Mouse (Mus musculus): ENCODE measurements around the gene Nek7. TPM values are rescaled to one million over a fixed set of nuclear protein-coding genes. Genes with fewer than 3 reads are reported as not detected.

Gene Nek7
- total and polyA plus RNA-seq, 3 experiments: 4.7 to 9.1 TPM; not detected in 1

GRCm38 (mm10) chr1:138510566-138510965, 109.4 kb downstream of the Nek7 start:
- no peak overlapping the region for H3K27ac ChIP-seq (ENCODE audit: control insufficient read depth, low read depth, low read length)
- H3K36me3 ChIP-seq (ENCODE audit: control insufficient read depth in 1 of 2, insufficient read depth in 2 of 2, low read length in 2 of 2): no peaks in the 10 kb centered on the region
- H3K79me2 ChIP-seq (ENCODE audit: control insufficient read depth, insufficient read depth, low read length, poor library complexity): no peaks in the 10 kb centered on the region
- TF ChIP-seq NRF1 (IDR thresholded peaks at IDR 0.05; ENCODE audit: insufficient read depth, low read depth, low read length, poor library complexity, severe bottlenecking): no peak
- TF ChIP-seq RCOR1 (IDR thresholded peaks at IDR 0.05; ENCODE audit: low read depth, low read length): no peak
- TF ChIP-seq MYC (IDR thresholded peaks at IDR 0.05; ENCODE audit: low read depth, low read length): no peak
- no peak for TF ChIP-seq CHD1 (IDR thresholded peaks at IDR 0.05; ENCODE audit: low read depth, low read length)
- TF ChIP-seq TBP (IDR thresholded peaks at IDR 0.05; ENCODE audit: low read depth, low read length): no peak
- TF ChIP-seq BHLHE40 (IDR thresholded peaks at IDR 0.05; ENCODE audit: borderline replicate concordance, low read depth, low read length): no peak
- TF ChIP-seq CHD2 (IDR thresholded peaks at IDR 0.05; ENCODE audit: low read length): no peak
- H3K27me3 ChIP-seq (ENCODE audit: control insufficient read depth in 1 of 2, insufficient read depth in 2 of 2, low read length in 2 of 2): no peaks in the 10 kb centered on the region
- DNase-seq (ENCODE audit: low read depth, low spot score): no peak
- H3K4me1 ChIP-seq (ENCODE audit: control insufficient read depth in 1 of 2, insufficient read depth in 2 of 2, low read length in 2 of 2): no peaks in the 10 kb centered on the region
- no peaks in the 10 kb centered on the region for H3K9me3 ChIP-seq (replicated peaks; ENCODE audit: insufficient read depth, low read length)
- H3K9ac ChIP-seq (ENCODE audit: control insufficient read depth, low read depth, low read length, poor library complexity, severe bottlenecking): no peak overlapping the region
- no peak overlapping the region for H3K4me3 ChIP-seq (ENCODE audit: control insufficient read depth in 1 of 2, insufficient read depth in 1 of 2, low read depth in 2 of 2, low read length in 2 of 2)

DNA sequence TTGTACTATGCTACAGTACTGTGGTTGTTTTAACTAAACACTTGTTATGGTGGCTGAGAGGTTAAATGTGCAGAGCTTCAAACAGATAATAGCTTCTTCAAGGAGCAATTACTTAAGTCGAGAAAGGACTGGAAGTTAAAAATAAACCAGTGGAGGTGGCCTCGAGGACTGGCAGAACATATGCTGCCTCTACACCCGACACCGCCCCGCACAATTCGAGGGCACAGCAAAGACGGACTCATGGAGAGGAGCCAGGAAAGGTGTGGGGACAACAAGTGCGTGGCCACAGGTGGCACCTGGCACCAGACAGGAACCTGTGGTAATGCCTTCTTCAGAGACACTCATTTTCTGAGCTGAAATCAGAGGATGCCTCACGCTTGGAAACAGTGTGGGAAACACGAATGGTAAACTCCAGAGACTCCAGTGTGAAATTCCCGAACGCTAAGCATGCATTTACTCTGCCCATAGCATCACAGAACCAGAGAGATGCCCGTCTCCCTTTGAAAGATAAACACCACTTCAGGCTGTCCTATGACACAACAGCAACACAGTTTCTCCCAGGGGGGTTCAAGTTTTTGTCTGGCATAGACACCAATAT, 112.4 kb downstream of the Nek7 start:
- H3K9ac ChIP-seq (ENCODE audit: control insufficient read depth, low read depth, low read length, poor library complexity, severe bottlenecking): no peak overlapping the region
- no peak for DNase-seq (ENCODE audit: low read depth, low spot score)
- H3K4me1 ChIP-seq (ENCODE audit: control insufficient read depth in 1 of 2, insufficient read depth in 2 of 2, low read length in 2 of 2): no peaks in the 10 kb centered on the region
- no peak for TF ChIP-seq CHD2 (IDR thresholded peaks at IDR 0.05; ENCODE audit: low read length)
- TF ChIP-seq RAD21 (IDR thresholded peaks at IDR 0.05; ENCODE audit: low read depth, low read length): no peak
- no peak for TF ChIP-seq ETS1 (IDR thresholded peaks at IDR 0.05; ENCODE audit: low read depth, low read length)
- no peak for TF ChIP-seq POLR2AphosphoS2 (IDR thresholded peaks at IDR 0.05; ENCODE audit: low read length)
- TF ChIP-seq TCF12 (IDR thresholded peaks at IDR 0.05; ENCODE audit: low read depth, low read length): no peak
- no peak for TF ChIP-seq SIN3A (IDR thresholded peaks at IDR 0.05; ENCODE audit: low read length)
- TF ChIP-seq ZC3H11A (IDR thresholded peaks at IDR 0.05; ENCODE audit: low read depth, low read length): no peak
- no peak for TF ChIP-seq KAT2A (conservative IDR thresholded peaks at IDR 0.05; ENCODE audit: low read depth, low read length)
- TF ChIP-seq MAFK (IDR thresholded peaks at IDR 0.05; ENCODE audit: borderline replicate concordance, low read depth, low read length): no peak
- TF ChIP-seq TBP (IDR thresholded peaks at IDR 0.05; ENCODE audit: low read depth, low read length): no peak
- TF ChIP-seq CTCF (IDR thresholded peaks at IDR 0.05 in 2 of 3, conservative IDR thresholded peaks at IDR 0.05 in 1 of 3; ENCODE audit: control insufficient read depth in 1 of 3, insufficient read depth in 1 of 3, low read depth in 2 of 3, low read length in 3 of 3, poor library complexity in 1 of 3, severe bottlenecking in 1 of 3): no peak
- TF ChIP-seq GABPA (IDR thresholded peaks at IDR 0.05; ENCODE audit: low read depth, low read length): no peak
- TF ChIP-seq TAL1 (IDR thresholded peaks at IDR 0.05; ENCODE audit: low read length): no peak
- TF ChIP-seq NELFE (IDR thresholded peaks at IDR 0.05; ENCODE audit: low read depth, low read length): no peak
- TF ChIP-seq JUND (IDR thresholded peaks at IDR 0.05; ENCODE audit: low read depth, low read length): no peak
- TF ChIP-seq MEF2A (IDR thresholded peaks at IDR 0.05; ENCODE audit: extremely low read depth, insufficient replicate concordance, low read depth, low read length, poor library complexity, severe bottlenecking): no peak
- TF ChIP-seq ZMIZ1 (IDR thresholded peaks at IDR 0.05; ENCODE audit: low read depth, low read length): no peak
- TF ChIP-seq MYB (IDR thresholded peaks at IDR 0.05; ENCODE audit: low read depth, low read length): no peak
- TF ChIP-seq ZNF384 (IDR thresholded peaks at IDR 0.05; ENCODE audit: low read depth, low read length): no peak
- no peaks in the 10 kb centered on the region for H3K36me3 ChIP-seq (ENCODE audit: control insufficient read depth in 1 of 2, insufficient read depth in 2 of 2, low read length in 2 of 2)
- H3K79me2 ChIP-seq (ENCODE audit: control insufficient read depth, insufficient read depth, low read length, poor library complexity): no peaks in the 10 kb centered on the region
- no peak overlapping the region for H3K4me3 ChIP-seq (ENCODE audit: control insufficient read depth in 1 of 2, insufficient read depth in 1 of 2, low read depth in 2 of 2, low read length in 2 of 2)
- H3K27ac ChIP-seq (ENCODE audit: control insufficient read depth, low read depth, low read length): no peak overlapping the region
- H3K27me3 ChIP-seq (ENCODE audit: control insufficient read depth in 1 of 2, insufficient read depth in 2 of 2, low read length in 2 of 2): no peaks in the 10 kb centered on the region
- no peaks in the 10 kb centered on the region for H3K9me3 ChIP-seq (replicated peaks; ENCODE audit: insufficient read depth, low read length)
